Mouse (Mus musculus) stomach, embryonic 16.5 days (tissue): ENCODE results near the gene Mnt. TPM values are rescaled to one million over a fixed set of nuclear protein-coding genes. Genes with fewer than 3 reads are reported as not detected.

Experiments used
- ATAC-seq: fragments of 200-750 bp; cut with Nextera tagmentation; 2 replicates; pipeline ENCODE4 v1.8.0; 2017; ENCODE audit warnings: moderate number of reproducible peaks, moderate TSS enrichment; ENCODE audit not compliant: insufficient read depth, low FRiP score
- H3K27ac ChIP-seq: fragments of 300-500 bp; sonication (generic); 2 replicates; pipeline ENCODE4 v1.5.1; 2014; ENCODE audit warnings: low read length
- H3K27me3 ChIP-seq: fragments of 300-500 bp; sonication (generic); 2 replicates; pipeline ENCODE4 v1.6.1; 2014; ENCODE audit warnings: low read length, control low read depth, mixed read lengths; ENCODE audit not compliant: control insufficient read depth, insufficient read depth
- H3K36me3 ChIP-seq: fragments of 300-500 bp; sonication (generic); 2 replicates; pipeline ENCODE4 v1.6.1; 2014; ENCODE audit warnings: low read length; ENCODE audit not compliant: control insufficient read depth, insufficient read depth
- H3K4me1 ChIP-seq: fragments of 300-500 bp; sonication (generic); 2 replicates; pipeline ENCODE4 v1.6.1; 2014; ENCODE audit warnings: low read length, control low read depth, mixed read lengths; ENCODE audit not compliant: control insufficient read depth, insufficient read depth
- H3K4me2 ChIP-seq: fragments of 300-500 bp; sonication (generic); 2 replicates; pipeline ENCODE4 v1.6.1; 2014; ENCODE audit warnings: low read depth, low read length, mixed read lengths
- H3K4me3 ChIP-seq: fragments of 300-500 bp; sonication (generic); replicated peaks from 2 replicates; pipeline ENCODE4 v1.5.1; 2014; ENCODE audit warnings: mild to moderate bottlenecking, low read length
- H3K9ac ChIP-seq: fragments of 300-500 bp; sonication (generic); 2 replicates; pipeline ENCODE4 v1.6.1; 2014; ENCODE audit warnings: low read length
- H3K9me3 ChIP-seq: fragments of 300-500 bp; sonication (generic); replicated peaks from 2 replicates; pipeline ENCODE4 v1.6.1; 2016; ENCODE audit warnings: low read length, control low read depth; ENCODE audit not compliant: control insufficient read depth
- WGBS: fragments of 180-500 bp; shearing (Covaris S2); extraction: QIAGEN DNeasy Blood & Tissue Kit; methylation state at CpG from one replicate; pipeline ENCODE4 v1.1.7; 2014; 5-methylcytosine and 5-hydroxymethylcytosine counted together
- polyA plus RNA-seq: library from polyadenylated mRNA; unstranded; fragments of >200 nt; fragmentation: Nextera tagmentation; extraction: Ambion mirVana; gene quantifications from 2 replicates; pipeline ENCODE4 v1.2.1, GENCODE M21; 2015

Gene Mnt
- polyA plus RNA-seq, 1 experiment from 2014 or later = 3.2 TPM

GRCm38 (mm10) chr11:74829812-74830211 is 908 bp upstream of the Mnt start:
- H3K27me3 ChIP-seq = no peaks in the 10 kb centered on the region
- 0 out of 2 replicates have a peak, but pooled peaks have one; percentile 11 for ATAC-seq
- H3K9ac ChIP-seq = peak overlapping the region; percentile 60
- peaks cover 32% of the 10 kb centered on the region; the same call in 1 of the 2 replicates for H3K4me1 ChIP-seq
- peak overlapping the region; percentile 95 for H3K4me2 ChIP-seq
- H3K9me3 ChIP-seq = no peaks in the 10 kb centered on the region
- no peaks in the 10 kb centered on the region for H3K36me3 ChIP-seq
- H3K27ac ChIP-seq = peak overlapping the region; percentile 100
- peak overlapping the region; percentile 79 for H3K4me3 ChIP-seq
- WGBS = under 1% methylated on average over 20 of the region's 20 CpGs

- Histone ChIP-seq H3K9me3 (no peaks in the 10 kb centered on the region), H3K27me3 (no peaks in the 10 kb centered on the region), H3K9ac (peak overlapping the region; percentile 85), H3K4me1 (peaks cover 32% of the 10 kb centered on the region; the same call in 1 of the 2 replicates), H3K27ac (peak overlapping the region; percentile 100), H3K4me2 (peak overlapping the region; percentile 95), H3K36me3 (no peaks in the 10 kb centered on the region), H3K4me3 (peak overlapping the region; percentile 79)
- ATAC-seq = no peak
- WGBS = under 1% methylated on average over 35 of the region's 35 CpGs
These were observed 478 bp downstream of the Mnt start for GRCm38 (mm10) chr11:74831191-74831605.

- H3K4me1 ChIP-seq = peaks cover 35% of the 10 kb centered on the region
- H3K36me3 ChIP-seq = no peaks in the 10 kb centered on the region
- H3K4me3 ChIP-seq = peak overlapping the region; percentile 79
- under 1% methylated on average over 61 of the region's 61 CpGs for WGBS
- peak overlapping the region; percentile 100 for H3K27ac ChIP-seq
- peak overlapping the region; percentile 85 for H3K9ac ChIP-seq
- peak; percentile 84 for ATAC-seq
- H3K9me3 ChIP-seq = no peaks in the 10 kb centered on the region
- no peaks in the 10 kb centered on the region for H3K27me3 ChIP-seq
- peak overlapping the region; percentile 95 for H3K4me2 ChIP-seq
These were observed 1.1 kb downstream of the Mnt start for GRCm38 (mm10) chr11:74831606-74832451.

GRCm38 (mm10) chr11:74832503-74833143 is 1.9 kb downstream of the Mnt start:
- H3K9ac ChIP-seq = peak overlapping the region; percentile 74
- H3K36me3 ChIP-seq = no peaks in the 10 kb centered on the region
- H3K9me3 ChIP-seq = no peaks in the 10 kb centered on the region
- under 1% methylated on average over 26 of the region's 26 CpGs for WGBS
- H3K4me3 ChIP-seq = peak overlapping the region; percentile 79
- no peaks in the 10 kb centered on the region for H3K27me3 ChIP-seq
- H3K27ac ChIP-seq = peak overlapping the region; percentile 100
- H3K4me2 ChIP-seq = peak overlapping the region; percentile 95
- ATAC-seq = 0 out of 2 replicates have a peak, but pooled peaks have one; percentile 2
- peaks cover 43% of the 10 kb centered on the region for H3K4me1 ChIP-seq

- Histone ChIP-seq H3K9ac (0 out of 2 replicates have a peak overlapping the region, but pooled peaks have one; percentile 22), H3K9me3 (no peaks in the 10 kb centered on the region), H3K4me2 (peak overlapping the region; percentile 95), H3K36me3 (no peaks in the 10 kb centered on the region), H3K4me3 (no peak overlapping the region), H3K4me1 (peaks cover 34% of the 10 kb centered on the region), H3K27ac (peak overlapping the region; percentile 40; the same call in 1 of the 2 replicates), H3K27me3 (no peaks in the 10 kb centered on the region)
- WGBS = 72% methylated on average over 8 of the region's 8 CpGs
- no peak for ATAC-seq
These were observed 3.0 kb downstream of the Mnt start for GRCm38 (mm10) chr11:74833536-74834358.

- H3K27me3 ChIP-seq = no peaks in the 10 kb centered on the region
- H3K4me2 ChIP-seq = no peak overlapping the region
- H3K9ac ChIP-seq = 0 out of 2 replicates have a peak overlapping the region, but pooled peaks have one; percentile 22
- no peak overlapping the region for H3K4me3 ChIP-seq
- peak overlapping the region; percentile 40; the same call in 1 of the 2 replicates for H3K27ac ChIP-seq
- H3K9me3 ChIP-seq = no peaks in the 10 kb centered on the region
- no peaks in the 10 kb centered on the region for H3K36me3 ChIP-seq
- ATAC-seq = no peak
- peaks cover 37% of the 10 kb centered on the region for H3K4me1 ChIP-seq
- 39% methylated on average over 1 of the region's 1 CpGs for WGBS
These were observed 3.6 kb downstream of the Mnt start for GRCm38 (mm10) chr11:74834359-74834638.

- Histone ChIP-seq H3K4me3 (no peak overlapping the region), H3K4me1 (peaks cover 38% of the 10 kb centered on the region), H3K27me3 (no peaks in the 10 kb centered on the region), H3K27ac (peak overlapping the region; percentile 40; the same call in 1 of the 2 replicates), H3K4me2 (no peak overlapping the region), H3K9me3 (no peaks in the 10 kb centered on the region), H3K36me3 (no peaks in the 10 kb centered on the region), H3K9ac (0 out of 2 replicates have a peak overlapping the region, but pooled peaks have one; percentile 22)
- no peak for ATAC-seq
- WGBS = 46% methylated on average over 5 of the region's 5 CpGs
These were observed 4.0 kb downstream of the Mnt start for GRCm38 (mm10) chr11:74834650-74835277.

- Histone ChIP-seq H3K4me2 (no peak overlapping the region), H3K36me3 (no peaks in the 10 kb centered on the region), H3K27me3 (no peaks in the 10 kb centered on the region), H3K9me3 (no peaks in the 10 kb centered on the region), H3K4me1 (peaks cover 38% of the 10 kb centered on the region), H3K27ac (no peak overlapping the region), H3K4me3 (no peak overlapping the region), H3K9ac (peak overlapping the region; percentile 14; the same call in 1 of the 2 replicates)
- 85% methylated on average over 6 of the region's 6 CpGs for WGBS
- ATAC-seq = no peak
These were observed 5.0 kb downstream of the Mnt start for GRCm38 (mm10) chr11:74835593-74836224.
